Mouse (Mus musculus): ENCODE data around the gene Epb41l5.

GRCm38 (mm10) chr1:119521029-119521428 is 127.8 kb downstream of the Epb41l5 start:
- TF ChIP-seq TAL1 (IDR thresholded peaks at IDR 0.05; ENCODE audit: low read length): no peak
- TF ChIP-seq GATA1 (IDR thresholded peaks at IDR 0.05; ENCODE audit: low read length): no peak

Measured in erythroblast, embryonic 14.5 days (primary cell).